Mouse (Mus musculus) spleen, postnatal 36 days (tissue): ENCODE measurements around the gene Sparcl1.

Experiments used
- DNase-seq, 2 experiments: peaks; one replicate each; pipeline ENCODE4 v3.0.0; 2022; ENCODE audit warnings: low spot score in 2 of 2, mixed read lengths in 1 of 2

The Sparcl1 gene

GRCm38 (mm10) chr5:104110171-104110920 lies 3.2 kb downstream of the Sparcl1 start:
- no peak for DNase-seq

- DNase-seq = no peak
Measured at GRCm38 (mm10) chr5:104109516-104109915, 4.0 kb downstream of the Sparcl1 start.

- DNase-seq = no peak
Measured at GRCm38 (mm10) chr5:104108879-104109369, 4.6 kb downstream of the Sparcl1 start.

GRCm38 (mm10) chr5:104108127-104108875 lies 5.2 kb downstream of the Sparcl1 start:
- DNase-seq = no peak

- no peak for DNase-seq
Measured at GRCm38 (mm10) chr5:104104111-104104510, 9.4 kb downstream of the Sparcl1 start.

GRCm38 (mm10) chr5:104103171-104103570 lies 10.4 kb downstream of the Sparcl1 start:
- no peak for DNase-seq

GRCm38 (mm10) chr5:104101678-104102531 lies 11.6 kb downstream of the Sparcl1 start:
- no peak for DNase-seq

- DNase-seq = no peak
Measured at GRCm38 (mm10) chr5:104096078-104096938, 17.2 kb downstream of the Sparcl1 start.

GRCm38 (mm10) chr5:104095416-104096077 lies 18.0 kb downstream of the Sparcl1 start:
- no peak for DNase-seq

GRCm38 (mm10) chr5:104089751-104090150 lies 23.8 kb downstream of the Sparcl1 start:
- no peak for DNase-seq

GRCm38 (mm10) chr5:104085366-104085765 lies 28.2 kb downstream of the Sparcl1 start:
- no peak for DNase-seq

- no peak for DNase-seq
Measured at GRCm38 (mm10) chr5:104080736-104081135, 32.8 kb downstream of the Sparcl1 start.

GRCm38 (mm10) chr5:104077508-104077907 lies 36.0 kb downstream of the Sparcl1 start, which contains the start of gene Gm17660:
TSS of gene Gm17660 (minus strand) at chr5:104077608.
- DNase-seq = no peak

- DNase-seq = no peak
Measured at GRCm38 (mm10) chr5:104076361-104076760, 37.2 kb downstream of the Sparcl1 start.

- peak in 1 of 2 experiments; percentile 28 for DNase-seq
Measured at GRCm38 (mm10) chr5:104074388-104074787, 39.1 kb downstream of the Sparcl1 start.

GRCm38 (mm10) chr5:104073602-104074001 lies 39.9 kb downstream of the Sparcl1 start:
- no peak for DNase-seq

GRCm38 (mm10) chr5:104072272-104072886 lies 41.2 kb downstream of the Sparcl1 start:
- no peak for DNase-seq

- DNase-seq = no peak
Measured at GRCm38 (mm10) chr5:104071048-104071447, 42.5 kb downstream of the Sparcl1 start.

- DNase-seq = no peak
Measured at GRCm38 (mm10) chr5:104068751-104069150, 44.8 kb downstream of the Sparcl1 start.
